Mouse (Mus musculus): ENCODE measurements around the gene Icosl. TPM values are rescaled to one million over a fixed set of nuclear protein-coding genes. Genes with fewer than 3 reads are reported as not detected.

Gene Icosl
- polyA plus RNA-seq, 1 experiment: 0.02 TPM

DNA sequence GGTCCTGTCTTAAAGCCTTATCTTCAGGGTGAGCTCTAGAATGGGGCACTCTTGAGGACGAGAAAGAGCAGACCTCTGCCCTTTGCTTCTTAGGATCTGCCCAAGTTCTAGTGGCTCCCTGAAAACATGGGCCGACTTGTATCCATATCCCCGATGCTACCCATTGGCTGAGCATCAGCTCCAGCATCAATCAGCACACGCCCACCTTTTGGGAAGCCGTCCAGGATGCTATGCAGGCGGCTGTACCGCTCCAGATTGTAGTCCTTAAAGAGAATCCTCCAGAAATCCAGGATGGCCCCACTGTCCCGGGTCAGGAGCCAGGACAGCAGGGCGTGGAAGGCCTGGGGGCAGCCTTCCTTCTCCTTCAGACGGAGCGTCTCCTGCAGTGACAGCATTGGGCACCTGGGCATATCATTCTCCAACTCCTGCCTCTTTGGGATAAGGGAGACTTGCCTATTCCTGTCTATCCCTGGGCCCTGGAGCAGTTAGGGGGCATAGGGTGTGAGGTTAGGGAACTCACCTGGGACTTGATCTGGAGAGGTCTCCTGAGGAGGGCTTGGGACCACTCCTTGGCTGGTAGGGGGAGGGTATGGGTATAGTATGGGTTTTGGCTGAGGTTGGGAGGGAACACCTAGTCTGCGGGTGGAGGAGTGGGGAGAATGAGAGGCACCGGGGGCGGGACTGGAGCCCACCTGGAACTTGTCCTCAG is 26.3 kb upstream of the Icosl start:
- no peak overlapping the region for H3K4me3 ChIP-seq
- no peaks in the 10 kb centered on the region for H3K79me2 ChIP-seq (ENCODE audit: control insufficient read depth, insufficient read depth)
- TF ChIP-seq REST (IDR thresholded peaks at IDR 0.05; ENCODE audit: insufficient read depth, insufficient read length) (no peak), TCF3 (IDR thresholded peaks at IDR 0.05; ENCODE audit: insufficient read length, low read depth) (no peak), SRF (IDR thresholded peaks at IDR 0.05; ENCODE audit: control insufficient read depth, insufficient read length, low read depth) (no peak), CEBPB (IDR thresholded peaks at IDR 0.05; ENCODE audit: insufficient read depth, poor library complexity, severe bottlenecking) (no peak), POLR2A (IDR thresholded peaks at IDR 0.05; ENCODE audit: insufficient read length, low read depth) (no peak), USF1 (IDR thresholded peaks at IDR 0.05; ENCODE audit: low read depth) (no peak), MYOG (IDR thresholded peaks at IDR 0.05; ENCODE audit: control insufficient read depth in 1 of 3, insufficient read depth in 1 of 3, insufficient read length in 2 of 3, low read depth in 2 of 3) (no peak), TCF12 (IDR thresholded peaks at IDR 0.05; ENCODE audit: insufficient read depth, poor library complexity, severe bottlenecking) (no peak), MYOD1 (IDR thresholded peaks at IDR 0.05; ENCODE audit: control insufficient read depth in 1 of 3, insufficient read length in 2 of 3, low read depth in 2 of 3) (no peak), MAX (IDR thresholded peaks at IDR 0.05; ENCODE audit: low read depth) (no peak), E2F4 (IDR thresholded peaks at IDR 0.05; ENCODE audit: insufficient read depth) (no peak), POLR2AphosphoS2 (IDR thresholded peaks at IDR 0.05; ENCODE audit: insufficient read length, low read depth) (no peak)
- peaks cover 9% of the 10 kb centered on the region for H3K27me3 ChIP-seq (ENCODE audit: control insufficient read depth, insufficient read depth, insufficient read length)
- H3K36me3 ChIP-seq (ENCODE audit: control insufficient read depth, insufficient read depth): no peaks in the 10 kb centered on the region
- no peak overlapping the region for H3K4me2 ChIP-seq (ENCODE audit: low read depth)
- H3ac ChIP-seq (ENCODE audit: control insufficient read depth, insufficient read length): no peak overlapping the region

DNA sequence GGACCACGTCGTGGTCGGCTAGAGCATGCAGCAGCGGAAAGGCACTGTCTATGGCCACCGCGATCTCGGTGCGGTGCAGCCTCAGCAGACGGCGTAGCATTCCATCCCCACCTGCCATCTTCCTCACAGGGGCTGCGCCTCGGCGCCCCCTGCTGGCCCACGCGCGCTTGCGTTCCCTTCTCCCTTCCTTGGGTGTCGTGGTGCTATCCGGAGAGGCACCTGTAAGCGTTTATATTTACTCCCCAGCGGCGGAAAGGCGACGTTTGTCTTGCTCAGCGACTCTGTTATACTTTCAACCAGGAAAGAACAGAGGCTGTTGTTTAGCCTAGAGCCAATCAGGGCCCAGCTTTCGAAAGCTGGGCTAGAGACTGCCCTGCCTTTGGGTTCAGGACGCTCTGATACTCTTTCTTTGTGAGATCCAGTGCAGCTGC is 25.7 kb upstream of the Icosl start, which contains the start of gene Aire:
Gene Aire (minus strand): TSS at position 205 of the 431 bp plus-strand sequence.
- H3K4me3 ChIP-seq: no peak within 1 kb of the TSS
- H3K36me3 ChIP-seq (ENCODE audit: control insufficient read depth, insufficient read depth): no peaks in the 10 kb centered on the region
- no peak for TF ChIP-seq MAX (IDR thresholded peaks at IDR 0.05; ENCODE audit: low read depth)
- no peak for TF ChIP-seq POLR2A (IDR thresholded peaks at IDR 0.05; ENCODE audit: insufficient read length, low read depth)
- no peak for TF ChIP-seq TCF3 (IDR thresholded peaks at IDR 0.05; ENCODE audit: insufficient read length, low read depth)
- TF ChIP-seq CEBPB (IDR thresholded peaks at IDR 0.05; ENCODE audit: insufficient read depth, poor library complexity, severe bottlenecking): no peak
- TF ChIP-seq MYOD1 (IDR thresholded peaks at IDR 0.05; ENCODE audit: control insufficient read depth in 1 of 3, insufficient read length in 2 of 3, low read depth in 2 of 3): no peak
- TF ChIP-seq SRF (IDR thresholded peaks at IDR 0.05; ENCODE audit: control insufficient read depth, insufficient read length, low read depth): no peak
- no peak for TF ChIP-seq REST (IDR thresholded peaks at IDR 0.05; ENCODE audit: insufficient read depth, insufficient read length)
- no peak for TF ChIP-seq MYOG (IDR thresholded peaks at IDR 0.05; ENCODE audit: control insufficient read depth in 1 of 3, insufficient read depth in 1 of 3, insufficient read length in 2 of 3, low read depth in 2 of 3)
- no peak for TF ChIP-seq E2F4 (IDR thresholded peaks at IDR 0.05; ENCODE audit: insufficient read depth)
- no peak for TF ChIP-seq POLR2AphosphoS2 (IDR thresholded peaks at IDR 0.05; ENCODE audit: insufficient read length, low read depth)
- TF ChIP-seq TCF12 (IDR thresholded peaks at IDR 0.05; ENCODE audit: insufficient read depth, poor library complexity, severe bottlenecking): no peak
- TF ChIP-seq USF1 (IDR thresholded peaks at IDR 0.05; ENCODE audit: low read depth): no peak
- H3K79me2 ChIP-seq (ENCODE audit: control insufficient read depth, insufficient read depth): no peaks in the 10 kb centered on the region
- H3K27me3 ChIP-seq (ENCODE audit: control insufficient read depth, insufficient read depth, insufficient read length): peaks cover 7% of the 10 kb centered on the region
- H3ac ChIP-seq (ENCODE audit: control insufficient read depth, insufficient read length): no peak within 1 kb of the TSS
- H3K4me2 ChIP-seq (ENCODE audit: low read depth): no peak within 1 kb of the TSS

DNA sequence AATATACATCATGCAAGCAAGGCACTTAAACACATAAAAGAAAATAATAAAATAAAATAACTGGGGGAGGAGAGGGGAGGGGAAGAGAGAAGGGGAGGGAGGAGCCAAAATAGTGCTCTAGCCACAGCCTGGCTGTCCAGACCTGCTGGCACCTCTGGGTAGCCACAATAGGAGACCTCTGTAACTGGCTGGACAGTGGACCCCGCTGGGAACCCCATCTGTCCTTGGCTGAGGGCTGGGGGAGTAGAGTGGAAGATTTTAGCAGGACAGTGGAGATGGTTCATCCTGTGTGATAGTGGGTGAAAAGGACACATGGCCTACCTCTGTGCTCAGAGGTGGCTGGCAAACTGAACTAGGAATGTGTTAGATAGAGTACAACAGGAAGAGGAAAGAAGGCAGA is 24.6 kb upstream of the Icosl start:
- Histone ChIP-seq H3K4me3 (no peak overlapping the region), H3K79me2 (ENCODE audit: control insufficient read depth, insufficient read depth) (no peaks in the 10 kb centered on the region), H3K4me2 (ENCODE audit: low read depth) (no peak overlapping the region), H3K36me3 (ENCODE audit: control insufficient read depth, insufficient read depth) (no peaks in the 10 kb centered on the region), H3ac (ENCODE audit: control insufficient read depth, insufficient read length) (no peak overlapping the region), H3K27me3 (ENCODE audit: control insufficient read depth, insufficient read depth, insufficient read length) (peaks cover 12% of the 10 kb centered on the region)
- no peak for TF ChIP-seq USF1 (IDR thresholded peaks at IDR 0.05; ENCODE audit: low read depth)
- no peak for TF ChIP-seq TCF12 (IDR thresholded peaks at IDR 0.05; ENCODE audit: insufficient read depth, poor library complexity, severe bottlenecking)
- no peak for TF ChIP-seq E2F4 (IDR thresholded peaks at IDR 0.05; ENCODE audit: insufficient read depth)
- no peak for TF ChIP-seq MYOD1 (IDR thresholded peaks at IDR 0.05; ENCODE audit: control insufficient read depth in 1 of 3, insufficient read length in 2 of 3, low read depth in 2 of 3)
- no peak for TF ChIP-seq CEBPB (IDR thresholded peaks at IDR 0.05; ENCODE audit: insufficient read depth, poor library complexity, severe bottlenecking)
- no peak for TF ChIP-seq POLR2AphosphoS2 (IDR thresholded peaks at IDR 0.05; ENCODE audit: insufficient read length, low read depth)
- no peak for TF ChIP-seq REST (IDR thresholded peaks at IDR 0.05; ENCODE audit: insufficient read depth, insufficient read length)
- no peak for TF ChIP-seq MAX (IDR thresholded peaks at IDR 0.05; ENCODE audit: low read depth)
- TF ChIP-seq POLR2A (IDR thresholded peaks at IDR 0.05; ENCODE audit: insufficient read length, low read depth): no peak
- no peak for TF ChIP-seq TCF3 (IDR thresholded peaks at IDR 0.05; ENCODE audit: insufficient read length, low read depth)
- no peak for TF ChIP-seq SRF (IDR thresholded peaks at IDR 0.05; ENCODE audit: control insufficient read depth, insufficient read length, low read depth)
- TF ChIP-seq MYOG (IDR thresholded peaks at IDR 0.05; ENCODE audit: control insufficient read depth in 1 of 3, insufficient read depth in 1 of 3, insufficient read length in 2 of 3, low read depth in 2 of 3): no peak

DNA sequence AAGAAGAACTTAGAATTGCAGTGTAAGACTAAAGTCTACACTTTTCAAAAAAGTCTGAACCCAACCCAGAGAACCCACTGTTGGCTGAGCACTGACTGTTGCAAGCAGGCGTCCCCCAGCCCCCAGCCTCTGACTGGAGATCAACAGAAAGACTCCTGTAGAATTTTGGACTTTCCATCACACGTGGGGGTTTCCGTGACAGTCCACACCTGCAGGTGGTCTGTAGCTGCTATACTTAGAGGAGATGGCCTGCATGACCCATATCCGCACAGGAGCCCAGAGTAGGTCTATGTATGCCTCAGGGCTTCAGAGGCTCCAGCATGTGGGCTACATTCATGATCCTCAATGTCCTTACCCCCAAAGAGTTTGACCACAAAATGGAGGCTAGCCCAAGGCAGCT is 22.7 kb upstream of the Icosl start:
- TF ChIP-seq MAX (IDR thresholded peaks at IDR 0.05; ENCODE audit: low read depth) (no peak), SRF (IDR thresholded peaks at IDR 0.05; ENCODE audit: control insufficient read depth, insufficient read length, low read depth) (no peak), CEBPB (IDR thresholded peaks at IDR 0.05; ENCODE audit: insufficient read depth, poor library complexity, severe bottlenecking) (no peak), POLR2AphosphoS2 (IDR thresholded peaks at IDR 0.05; ENCODE audit: insufficient read length, low read depth) (no peak), REST (IDR thresholded peaks at IDR 0.05; ENCODE audit: insufficient read depth, insufficient read length) (no peak), MYOG (IDR thresholded peaks at IDR 0.05; ENCODE audit: control insufficient read depth in 1 of 3, insufficient read depth in 1 of 3, insufficient read length in 2 of 3, low read depth in 2 of 3) (no peak), TCF12 (IDR thresholded peaks at IDR 0.05; ENCODE audit: insufficient read depth, poor library complexity, severe bottlenecking) (no peak), USF1 (IDR thresholded peaks at IDR 0.05; ENCODE audit: low read depth) (no peak), MYOD1 (IDR thresholded peaks at IDR 0.05; ENCODE audit: control insufficient read depth in 1 of 3, insufficient read length in 2 of 3, low read depth in 2 of 3) (no peak), POLR2A (IDR thresholded peaks at IDR 0.05; ENCODE audit: insufficient read length, low read depth) (no peak), E2F4 (IDR thresholded peaks at IDR 0.05; ENCODE audit: insufficient read depth) (no peak), TCF3 (IDR thresholded peaks at IDR 0.05; ENCODE audit: insufficient read length, low read depth) (no peak)
- Histone ChIP-seq H3K79me2 (ENCODE audit: control insufficient read depth, insufficient read depth) (no peaks in the 10 kb centered on the region), H3ac (ENCODE audit: control insufficient read depth, insufficient read length) (no peak overlapping the region), H3K4me2 (ENCODE audit: low read depth) (no peak overlapping the region), H3K27me3 (ENCODE audit: control insufficient read depth, insufficient read depth, insufficient read length) (peaks cover 27% of the 10 kb centered on the region), H3K4me3 (no peak overlapping the region), H3K36me3 (ENCODE audit: control insufficient read depth, insufficient read depth) (no peaks in the 10 kb centered on the region)
